Mouse (Mus musculus): ENCODE data around the gene Kbtbd12.
A peak's percentile ranks its signal among the peaks of the same experiment; 100 is the strongest.

Kbtbd12 gene

GRCm38 (mm10) chr6:88548405-88549049, 89.2 kb downstream of the Kbtbd12 start:
- no peak for DNase-seq

GRCm38 (mm10) chr6:88545397-88545790, 92.4 kb downstream of the Kbtbd12 start:
- DNase-seq = no peak

- DNase-seq = no peak
Measured at GRCm38 (mm10) chr6:88544644-88545396, 92.9 kb downstream of the Kbtbd12 start.

GRCm38 (mm10) chr6:88544241-88544640, 93.5 kb downstream of the Kbtbd12 start:
- no peak for DNase-seq

- DNase-seq = no peak
Measured at GRCm38 (mm10) chr6:88540093-88540755, 97.5 kb downstream of the Kbtbd12 start.

- DNase-seq = no peak
Measured at GRCm38 (mm10) chr6:88530306-88530705, 107.4 kb downstream of the Kbtbd12 start.

GRCm38 (mm10) chr6:88524056-88524455, 113.7 kb downstream of the Kbtbd12 start:
- no peak for DNase-seq

- DNase-seq = no peak
Measured at GRCm38 (mm10) chr6:88523451-88523850, 114.3 kb downstream of the Kbtbd12 start.

GRCm38 (mm10) chr6:88523043-88523442, 114.7 kb downstream of the Kbtbd12 start:
- DNase-seq = no peak

GRCm38 (mm10) chr6:88522606-88523005, 115.1 kb downstream of the Kbtbd12 start:
- no peak for DNase-seq

- DNase-seq = no peak
Measured at GRCm38 (mm10) chr6:88521821-88522220, 115.9 kb downstream of the Kbtbd12 start.

GRCm38 (mm10) chr6:88518404-88519263, 119.1 kb downstream of the Kbtbd12 start, which contains the start of gene Sec61a1:
Gene Sec61a1 (minus strand): TSS chr6:88518905.
- peak; percentile 93 for DNase-seq

- no peak for DNase-seq
Measured at GRCm38 (mm10) chr6:88517701-88518403, 119.9 kb downstream of the Kbtbd12 start.

GRCm38 (mm10) chr6:88516667-88517066, 121.1 kb downstream of the Kbtbd12 start:
- no peak for DNase-seq

- DNase-seq = no peak
Measured at GRCm38 (mm10) chr6:88515971-88516370, 121.8 kb downstream of the Kbtbd12 start.

- no peak for DNase-seq
Measured at GRCm38 (mm10) chr6:88514546-88514945, 123.2 kb downstream of the Kbtbd12 start.

GRCm38 (mm10) chr6:88513984-88514383, 123.8 kb downstream of the Kbtbd12 start:
- DNase-seq = no peak

GRCm38 (mm10) chr6:88503044-88503443, 134.7 kb downstream of the Kbtbd12 start:
- DNase-seq = no peak

GRCm38 (mm10) chr6:88502030-88502970, 135.4 kb downstream of the Kbtbd12 start:
- DNase-seq = no peak

- no peak for DNase-seq
Measured at GRCm38 (mm10) chr6:88500405-88500767, 137.4 kb downstream of the Kbtbd12 start.

Data from cerebellum, adult 9-10 months (tissue).